Mouse (Mus musculus) induced T-regulatory cell, adult 2 months (primary cell): ENCODE measurements around the gene Rps5.
"Not testable (repeated sequence)": the region's sequence is repeated elsewhere in the genome, so short reads cannot be mapped to it uniquely, and the experiment has no call there.

Experiments
- DNase-seq: peaks from one replicate; pipeline ENCODE4 v3.0.0-alpha.2; 2012; ENCODE audit warnings: low read depth

Rps5 gene

DNA sequence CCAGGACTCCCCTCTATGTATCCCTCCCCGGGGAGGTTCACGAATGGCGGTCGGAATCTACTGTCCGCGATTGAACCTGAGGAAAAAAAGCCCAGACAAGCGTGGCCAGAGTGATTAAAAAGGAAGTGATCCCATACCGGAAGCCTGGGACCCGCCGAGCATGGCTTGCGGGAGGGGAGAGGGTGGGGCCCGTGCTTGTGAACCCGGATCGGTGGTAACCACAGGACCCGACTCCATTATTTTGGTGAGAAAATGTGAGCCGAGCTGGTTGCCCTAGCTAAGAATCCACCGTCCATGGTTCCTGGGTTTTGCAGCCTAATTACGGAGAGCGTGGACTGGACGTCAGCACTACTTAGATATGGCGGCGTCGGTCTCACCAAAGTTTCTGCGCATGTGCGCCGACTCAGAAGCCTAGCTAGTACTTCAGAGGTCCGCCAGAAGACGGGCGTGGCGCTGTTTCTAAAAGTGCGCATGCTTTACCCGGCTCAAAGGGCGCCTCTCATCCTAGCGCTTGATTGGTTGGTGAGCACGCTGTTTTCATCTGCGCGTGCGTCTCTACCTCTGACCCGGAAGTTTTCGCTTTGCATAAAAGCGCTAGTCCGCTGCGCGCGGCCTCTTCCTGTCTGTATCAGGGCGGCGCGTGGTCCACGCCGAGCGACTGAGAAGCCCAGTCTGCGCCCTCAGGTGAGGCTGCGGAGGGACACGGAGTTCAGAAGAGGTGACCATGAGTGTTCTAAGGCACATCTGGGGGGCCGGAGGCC lies at the start of gene Rps5:
Gene Rps5 (plus strand): TSS at position 586 of the 761 bp plus-strand sequence.
- DNase-seq = peak; percentile 100

DNA sequence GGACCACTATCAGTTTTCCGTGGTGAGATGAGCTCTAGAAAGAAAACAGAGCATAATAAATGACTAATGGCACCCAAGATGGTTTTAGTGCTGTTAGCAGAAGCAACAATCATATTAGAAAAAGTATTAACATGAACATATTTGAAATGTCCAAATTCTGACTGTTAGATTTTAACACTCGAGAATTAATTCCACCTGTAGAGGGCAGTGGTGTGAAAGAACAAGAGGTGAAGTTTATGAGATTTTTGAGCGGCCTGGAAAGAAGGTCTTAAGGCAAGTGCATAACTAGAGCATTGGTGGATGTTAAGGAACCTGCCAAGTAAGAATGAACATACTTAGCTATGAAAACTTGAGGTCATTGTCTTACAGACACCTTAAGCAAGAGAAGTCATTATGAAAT lies 47.8 kb upstream of the Rps5 start:
- DNase-seq = peak; percentile 82

GRCm38 (mm10) chr7:12880036-12880435 lies 42.1 kb upstream of the Rps5 start:
- DNase-seq = no peak

DNA sequence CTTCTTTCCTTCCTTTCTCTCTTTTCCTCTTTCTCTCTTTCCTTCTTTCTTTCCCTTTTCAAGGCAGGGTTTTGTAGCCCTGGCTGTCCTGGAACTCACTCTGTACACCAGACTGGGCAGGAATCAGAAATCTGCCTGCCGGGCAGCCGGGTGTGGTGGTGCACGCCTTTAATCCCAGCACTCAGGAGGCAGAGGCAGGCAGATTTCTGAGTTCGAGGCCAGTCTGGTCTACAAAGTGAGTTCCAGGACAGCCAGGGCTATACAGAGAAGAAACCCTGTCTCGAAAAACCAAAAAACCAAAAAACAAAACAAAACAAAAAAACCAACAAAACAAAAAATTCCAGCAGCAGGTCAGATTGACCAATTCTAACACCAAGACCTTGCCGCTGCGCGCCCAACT lies 41.6 kb upstream of the Rps5 start:
- not testable (repeated sequence) for DNase-seq

DNA sequence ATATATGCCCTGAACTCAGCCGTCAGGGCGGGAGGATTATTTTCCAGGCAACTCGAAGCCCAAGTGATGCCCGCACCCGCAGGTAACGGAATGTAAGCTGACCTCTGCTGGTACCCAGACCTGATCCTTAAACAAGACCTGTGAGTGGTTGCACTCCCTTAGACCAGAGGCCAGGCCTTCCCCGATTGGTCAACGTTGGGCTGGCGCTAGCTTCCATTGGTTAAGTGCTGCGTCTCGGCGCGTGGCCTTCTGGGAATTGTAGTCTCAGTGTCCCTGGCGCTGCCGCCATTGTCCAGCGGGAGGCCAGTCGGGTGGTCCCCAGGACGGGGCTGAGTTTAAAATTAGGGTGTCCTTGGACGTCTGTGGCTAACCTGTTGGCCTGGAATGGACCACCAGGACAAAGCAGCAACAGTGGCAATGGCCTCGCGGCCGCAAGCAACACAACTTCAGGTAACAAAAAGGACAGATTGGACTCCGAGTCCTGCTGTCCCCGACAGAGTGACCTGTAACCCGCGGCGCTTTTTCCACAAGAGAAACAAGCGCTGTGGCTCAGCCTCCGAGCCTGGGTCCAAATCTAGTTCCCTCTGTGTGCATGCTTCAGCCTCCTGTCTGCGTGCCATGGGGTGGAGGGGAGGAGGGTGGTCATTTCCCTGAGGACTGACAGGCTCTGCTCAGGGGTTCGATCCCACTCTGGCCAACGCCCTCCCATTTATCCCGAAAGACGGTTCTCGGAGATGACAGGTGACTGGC lies 41.0 kb upstream of the Rps5 start, which contains the start of gene Zfp128:
Gene Zfp128 (plus strand): TSS at position 267 of the 750 bp plus-strand sequence.
- peak; percentile 93 for DNase-seq

DNA sequence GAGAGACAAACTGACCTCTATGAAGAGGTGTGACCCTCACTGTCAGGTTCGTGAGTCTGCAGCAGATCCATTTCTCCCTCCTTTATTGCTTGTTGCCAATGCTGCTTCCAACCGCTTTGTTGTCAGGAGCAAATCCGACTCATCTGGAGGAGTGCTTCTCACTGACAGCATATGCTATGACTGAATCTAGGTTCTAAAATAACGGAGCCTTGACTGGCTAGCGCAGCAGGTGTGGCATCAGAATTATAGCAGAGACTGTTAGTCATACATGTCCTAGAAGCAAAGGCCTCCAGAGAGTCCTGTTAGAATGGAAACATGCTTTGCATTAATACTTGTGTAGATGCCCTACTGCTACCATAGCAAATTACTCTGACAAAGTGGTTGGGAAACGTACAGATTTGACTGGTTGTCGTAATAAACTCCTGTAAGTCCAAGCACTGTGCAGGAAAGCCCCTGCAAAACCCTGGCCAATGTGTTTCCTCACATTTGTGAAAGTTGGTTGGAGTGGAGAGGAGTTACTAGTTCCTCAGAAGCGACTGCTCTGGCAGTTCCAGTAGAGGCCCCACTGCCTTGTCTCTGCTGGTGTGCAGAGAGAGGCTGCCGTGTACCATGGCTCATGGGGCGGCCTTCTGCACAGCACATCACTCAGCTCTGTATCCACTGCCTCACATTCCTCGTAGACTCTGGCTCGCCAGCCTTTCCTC lies 35.4 kb upstream of the Rps5 start:
- DNase-seq = no peak

- no peak for DNase-seq
Observed at GRCm38 (mm10) chr7:12887585-12887984, 34.5 kb upstream of the Rps5 start.

GRCm38 (mm10) chr7:12890928-12891327 lies 31.2 kb upstream of the Rps5 start:
- peak; percentile 46 for DNase-seq

GRCm38 (mm10) chr7:12891334-12891733 lies 30.8 kb upstream of the Rps5 start:
- peak; percentile 44 for DNase-seq

DNA sequence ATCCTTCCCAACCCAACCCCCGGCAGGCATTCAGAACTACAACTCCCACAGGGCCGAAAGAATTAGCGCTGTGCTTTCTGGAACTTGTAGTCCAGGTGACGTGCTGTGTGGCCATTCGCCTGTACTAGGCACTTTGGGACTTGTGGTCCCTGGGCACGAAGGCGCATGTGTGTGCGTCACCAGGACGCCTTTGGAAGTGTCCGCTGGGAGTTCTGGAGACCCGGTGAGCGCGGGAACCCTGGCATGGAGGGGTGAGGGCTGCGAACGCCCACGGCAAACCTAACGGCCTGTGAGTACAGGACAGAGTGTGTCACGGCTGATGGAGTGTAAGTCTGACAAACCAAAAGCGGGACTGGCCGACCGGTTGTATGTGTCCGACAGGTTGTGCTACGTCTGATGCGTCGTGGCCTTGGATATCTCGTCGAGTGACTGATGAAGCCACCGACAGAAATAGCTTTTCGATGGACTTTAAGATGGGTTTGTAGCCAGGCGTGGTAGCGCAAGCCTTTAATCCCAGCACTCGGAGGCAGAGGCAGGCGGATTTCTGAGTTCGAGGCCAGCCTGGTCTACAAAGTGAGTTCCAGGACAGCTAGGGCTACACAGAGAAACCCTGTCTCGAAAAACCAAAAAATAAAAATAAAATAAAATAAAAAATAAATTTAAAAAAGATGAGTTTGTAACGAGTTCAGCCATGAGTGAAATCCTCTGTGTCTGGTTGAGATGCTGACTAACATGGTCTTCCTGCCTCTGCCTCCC lies 24.3 kb upstream of the Rps5 start, which contains the start of gene Zscan22:
Gene Zscan22 (plus strand): TSS at position 161 of the 756 bp plus-strand sequence.
- DNase-seq = peak; percentile 90

GRCm38 (mm10) chr7:12901517-12901916 lies 20.6 kb upstream of the Rps5 start:
- no peak for DNase-seq

- DNase-seq = no peak
Observed at GRCm38 (mm10) chr7:12903623-12904022, 18.5 kb upstream of the Rps5 start.

GRCm38 (mm10) chr7:12905146-12905545 lies 16.9 kb upstream of the Rps5 start:
- no peak for DNase-seq

DNA sequence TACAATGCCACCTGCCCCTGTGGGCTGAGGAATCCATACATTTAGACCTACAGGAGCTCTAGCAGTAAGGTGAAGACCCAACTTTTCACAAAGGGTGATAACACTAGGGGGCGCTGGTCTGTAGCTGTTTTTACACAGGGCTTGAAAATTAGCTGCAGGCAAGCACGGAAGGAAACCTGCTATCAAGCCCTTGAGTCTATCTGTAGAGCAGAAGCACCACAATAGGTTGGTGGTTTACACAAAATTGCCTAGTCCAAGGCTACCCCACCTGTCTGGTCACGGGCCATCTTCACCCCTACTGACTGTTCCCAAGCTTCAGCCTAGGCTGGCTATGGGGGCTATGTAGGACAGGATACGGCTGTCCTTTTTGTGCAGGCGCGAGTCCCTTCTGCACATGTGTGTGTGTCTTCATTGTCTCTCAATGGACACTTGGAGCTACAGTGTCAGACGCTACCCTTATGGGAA lies 12.6 kb upstream of the Rps5 start:
- peak; percentile 94 for DNase-seq

DNA sequence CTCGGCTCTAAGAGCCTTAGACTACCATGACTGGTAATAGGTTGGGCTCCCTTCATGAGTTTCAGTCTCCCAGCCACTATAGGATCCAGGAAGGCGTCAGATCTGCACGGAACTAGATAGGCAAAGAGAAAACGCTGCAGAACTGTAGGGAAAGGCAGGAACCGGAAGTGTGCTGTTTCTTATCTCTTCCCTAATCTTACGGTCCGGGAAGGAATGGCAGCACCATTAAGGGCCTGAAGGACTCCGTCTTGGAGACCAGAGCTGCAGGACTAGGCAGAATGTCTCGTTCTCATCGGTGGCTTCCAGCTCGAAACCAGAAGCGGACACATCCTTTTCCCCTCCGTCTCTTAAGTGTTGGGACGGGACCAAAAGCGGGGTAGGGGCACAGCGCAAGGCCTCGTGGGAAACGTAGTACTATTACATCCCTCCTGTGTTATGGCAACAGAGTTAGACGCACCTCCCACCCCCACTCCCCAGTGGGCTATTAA lies 11.9 kb upstream of the Rps5 start:
- peak; percentile 72 for DNase-seq

DNA sequence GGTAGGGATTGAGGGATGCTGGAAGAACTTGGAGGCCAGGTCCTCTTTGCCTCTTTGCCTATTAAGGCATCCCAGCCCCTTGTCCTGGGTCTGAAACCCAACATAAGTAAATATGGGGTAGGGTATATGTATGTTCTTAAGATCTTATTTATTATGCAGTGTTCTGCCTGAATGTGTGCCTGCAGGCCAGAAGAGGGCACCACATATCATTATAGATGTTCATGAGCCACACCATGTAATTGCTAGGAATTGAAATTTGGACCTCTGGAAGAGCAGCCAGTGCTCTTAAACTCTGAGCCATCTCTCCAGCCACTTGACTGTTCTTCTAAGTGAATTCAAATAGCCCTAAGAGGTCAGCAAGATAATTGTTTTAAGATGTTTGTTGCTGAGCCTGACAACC lies 8.5 kb upstream of the Rps5 start:
- peak; percentile 59 for DNase-seq

DNA sequence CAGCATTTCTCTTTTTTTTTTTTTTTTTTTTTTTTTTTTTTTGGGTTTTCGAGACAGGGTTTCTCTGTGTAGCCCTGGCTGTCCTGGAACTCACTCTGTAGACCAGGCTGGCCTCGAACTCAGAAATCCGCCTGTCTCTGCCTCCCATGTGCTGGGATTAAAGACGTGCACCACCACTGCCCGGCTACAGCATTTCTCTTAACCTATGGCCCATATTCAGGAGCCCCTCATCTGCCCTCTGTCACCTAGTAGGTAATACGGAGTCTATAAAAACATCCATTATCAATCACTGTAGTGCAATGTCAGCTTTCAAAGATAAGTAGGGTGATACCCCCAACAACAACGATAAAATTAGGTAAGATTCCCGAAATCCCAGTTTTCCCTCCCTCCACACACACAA lies 1.6 kb upstream of the Rps5 start:
- not testable (repeated sequence) for DNase-seq

DNA sequence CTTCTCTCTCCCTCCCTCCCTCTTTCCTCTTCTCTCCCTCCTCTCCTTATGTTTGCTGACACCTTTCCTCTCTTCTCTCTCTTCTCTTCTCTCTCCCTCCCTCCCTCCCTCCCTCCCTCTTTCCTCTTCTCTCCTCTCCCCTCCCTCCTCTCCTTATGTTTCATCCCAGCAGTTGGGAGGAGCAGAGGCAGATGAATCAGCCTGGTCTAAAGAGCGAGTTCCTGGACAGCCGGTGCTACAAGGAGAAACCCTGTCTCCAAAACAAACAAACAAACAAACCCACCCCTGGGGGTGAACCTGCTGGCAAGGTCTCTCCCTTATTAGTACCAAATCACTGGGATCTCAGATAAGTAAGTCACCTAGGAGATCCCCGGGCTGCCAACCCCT lies 779 bp upstream of the Rps5 start:
- no peak for DNase-seq

- no peak for DNase-seq
Observed at GRCm38 (mm10) chr7:12922729-12923128, 639 bp downstream of the Rps5 start.

DNA sequence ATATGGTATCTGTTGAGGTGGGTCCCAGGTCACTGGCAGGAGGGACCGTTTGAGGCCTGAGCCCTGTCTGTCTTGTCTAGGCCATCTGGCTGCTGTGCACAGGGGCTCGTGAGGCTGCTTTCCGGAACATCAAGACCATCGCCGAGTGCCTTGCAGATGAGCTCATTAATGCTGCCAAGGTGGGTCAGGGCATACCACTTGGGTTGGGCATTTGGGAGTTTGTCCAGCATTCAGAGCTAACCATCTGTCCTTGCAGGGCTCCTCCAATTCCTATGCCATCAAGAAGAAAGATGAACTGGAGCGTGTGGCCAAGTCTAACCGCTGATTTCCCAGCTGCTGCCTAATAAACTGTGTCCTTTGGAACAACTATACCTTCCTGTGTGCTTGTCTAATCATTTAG lies 4.2 kb downstream of the Rps5 start:
- no peak for DNase-seq

GRCm38 (mm10) chr7:12927191-12927680 lies 5.1 kb downstream of the Rps5 start, which contains the start of gene Rnf225:
Rnf225 (plus strand) TSS chr7:12927416.
- no peak for DNase-seq
